Mouse (Mus musculus) gastrocnemius, adult 2 months (tissue): Measurements from ENCODE around the gene Runx2. TPM values are rescaled to one million over a fixed set of nuclear protein-coding genes. Genes with fewer than 3 reads are reported as not detected.

ENCODE experiments used
- DNase-seq: peaks from one replicate; pipeline ENCODE4 v3.0.0; 2022
- H3K27ac ChIP-seq: fragments of 200-600 bp; 2 replicates; pipeline ENCODE4 v1.8.1; 2022; ENCODE audit warnings: mild to moderate bottlenecking
- H3K4me3 ChIP-seq: fragments of 200-600 bp; 2 replicates; pipeline ENCODE4 v1.8.1; 2022; ENCODE audit warnings: mild to moderate bottlenecking, moderate library complexity
- CTCF ChIP-seq: fragments of 200-600 bp; IDR thresholded peaks from 2 replicates; pipeline ENCODE4 v1.8.1; 2022; ENCODE audit warnings: antibody characterized with exemption, mild to moderate bottlenecking, moderate library complexity
- intact Hi-C: fragments of 180-260 bp; cut with DNase I; formaldehyde crosslinking; loops from one replicate; pipeline ENCODE4 v1.15.1; 2025
- total RNA-seq, 2 experiments: library from RNA; stranded (reverse); gene quantifications; 2 replicates each; pipeline ENCODE4 v1.2.3; 2021

Runx2 gene
- total RNA-seq, 2 experiments from 2014 or later, result 0.31 to 0.59 TPM

DNA sequence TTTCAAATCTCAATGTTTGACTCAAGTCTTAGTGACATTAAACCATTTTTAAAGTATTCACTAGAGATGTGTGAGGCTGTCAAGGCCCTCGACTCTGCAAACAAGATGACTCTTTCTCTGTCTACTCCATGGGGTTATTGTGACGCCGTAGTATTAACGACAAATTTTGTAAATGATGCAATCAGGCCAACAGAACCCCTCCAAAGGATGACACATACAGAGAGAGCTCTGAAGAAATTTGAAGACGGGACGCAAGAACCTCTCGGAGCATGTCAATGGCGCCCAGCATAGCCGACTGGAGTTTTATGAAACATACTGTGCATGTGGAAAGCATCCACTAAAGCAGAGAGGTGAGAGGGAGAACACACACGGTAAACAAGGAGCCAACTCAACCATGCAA is 117.5 kb downstream of the Runx2 start:
- intact Hi-C loops, result no loop called here

DNA sequence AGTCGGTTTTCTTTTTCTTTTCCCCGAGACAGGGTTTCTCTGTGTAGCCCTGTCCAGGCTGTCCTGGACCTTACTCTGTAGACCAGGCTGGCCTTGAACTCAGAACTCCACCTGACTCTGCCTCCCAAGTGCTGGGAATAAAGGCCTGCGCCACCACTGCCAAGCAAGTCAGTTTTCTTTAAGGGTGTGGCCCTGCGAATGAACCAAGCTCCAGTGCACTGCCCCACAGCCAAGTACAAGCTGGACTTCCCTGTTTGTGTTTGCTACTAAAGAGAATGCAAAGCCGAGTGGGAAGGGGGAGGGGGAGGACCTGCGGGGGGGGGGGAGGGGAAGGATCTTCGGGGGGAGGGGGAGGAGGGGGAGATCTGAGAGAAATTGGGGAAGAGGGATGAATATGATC is 121.0 kb downstream of the Runx2 start:
- no peak for DNase-seq
- intact Hi-C loops, result no loop called here
- no peak overlapping the region for H3K27ac ChIP-seq
- no peak for TF ChIP-seq CTCF
- no peak overlapping the region for H3K4me3 ChIP-seq

More for the DNA sequence above, 117.5 kb downstream of the Runx2 start:
- DNase-seq, result no peak
- Histone ChIP-seq H3K4me3 (no peak overlapping the region), H3K27ac (no peak overlapping the region)
- no peak for TF ChIP-seq CTCF

DNA sequence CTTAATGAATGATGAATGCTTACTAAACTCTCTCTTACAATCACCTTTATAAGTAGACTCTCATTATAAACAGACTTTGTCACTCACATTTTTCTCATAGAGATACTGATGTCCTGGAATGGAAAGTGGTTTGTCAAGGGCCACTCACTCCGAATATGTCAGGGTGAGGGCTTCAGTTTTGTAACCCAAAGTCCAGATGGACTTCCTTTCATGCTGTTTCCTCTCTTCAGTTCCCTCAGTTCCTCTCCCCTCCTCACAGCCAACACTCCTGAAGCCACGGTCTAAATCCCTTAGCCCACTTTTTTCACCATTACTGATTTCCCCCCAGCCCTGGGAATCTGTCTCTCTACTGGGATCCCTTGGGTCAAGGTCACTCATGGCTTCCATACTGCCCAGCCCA is 123.1 kb downstream of the Runx2 start:
- no peak for DNase-seq
- no peak overlapping the region for H3K27ac ChIP-seq
- TF ChIP-seq CTCF, result no peak
- intact Hi-C loops, result no loop called here
- no peak overlapping the region for H3K4me3 ChIP-seq

DNA sequence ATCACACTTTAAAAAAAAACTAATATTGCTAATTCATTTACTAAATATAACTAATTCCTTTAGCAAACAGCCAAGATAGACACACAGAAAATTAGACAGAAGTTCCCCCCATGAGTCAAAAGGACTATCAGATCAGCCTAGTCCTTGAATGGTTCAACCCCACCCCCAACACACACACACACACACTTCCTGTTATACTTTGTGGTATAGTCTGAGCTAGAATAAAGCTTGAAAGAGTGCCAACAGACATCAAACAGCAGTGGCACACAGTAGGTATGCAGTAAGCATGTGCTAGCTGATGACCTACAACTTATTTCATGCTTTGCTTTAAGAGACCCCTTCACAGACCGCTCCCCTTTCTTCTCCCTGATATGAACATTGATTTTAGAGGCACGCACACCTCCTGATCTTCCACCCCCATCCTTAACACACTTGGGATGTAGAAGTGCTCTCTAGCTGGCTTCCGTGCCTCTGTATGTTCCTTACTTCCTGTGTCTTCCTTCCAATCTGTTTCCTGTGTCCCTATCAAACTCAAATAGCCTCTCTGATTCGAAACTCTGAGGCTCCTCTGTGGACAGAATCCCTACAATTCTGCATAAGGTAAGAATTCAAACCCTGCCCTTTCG is 124.1 kb downstream of the Runx2 start:
- intact Hi-C loops, result no loop called here
- DNase-seq, result no peak
- Histone ChIP-seq H3K27ac (no peak overlapping the region), H3K4me3 (no peak overlapping the region)
- TF ChIP-seq CTCF, result no peak

DNA sequence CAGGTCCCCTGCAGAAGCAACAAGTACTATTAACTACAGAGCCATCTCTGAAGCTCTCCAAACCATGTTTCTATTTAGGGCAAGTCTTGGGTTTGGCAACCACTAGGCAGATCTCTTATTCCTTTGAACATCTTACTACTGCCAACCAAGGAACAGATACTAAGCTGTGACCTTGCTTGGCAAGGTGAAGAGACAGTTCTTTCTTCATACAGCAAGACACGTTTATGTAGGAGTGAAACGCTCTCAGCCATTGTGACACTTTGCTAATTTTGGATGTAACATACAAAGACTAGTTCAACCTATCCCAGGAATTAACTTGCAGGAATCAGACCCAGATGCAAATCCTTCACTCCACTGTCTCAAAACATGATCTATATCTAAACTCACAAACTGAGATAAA is 126.3 kb downstream of the Runx2 start:
- intact Hi-C loops, result no loop called here
- no peak for TF ChIP-seq CTCF
- DNase-seq, result no peak
- Histone ChIP-seq H3K4me3 (no peak overlapping the region), H3K27ac (no peak overlapping the region)

DNA sequence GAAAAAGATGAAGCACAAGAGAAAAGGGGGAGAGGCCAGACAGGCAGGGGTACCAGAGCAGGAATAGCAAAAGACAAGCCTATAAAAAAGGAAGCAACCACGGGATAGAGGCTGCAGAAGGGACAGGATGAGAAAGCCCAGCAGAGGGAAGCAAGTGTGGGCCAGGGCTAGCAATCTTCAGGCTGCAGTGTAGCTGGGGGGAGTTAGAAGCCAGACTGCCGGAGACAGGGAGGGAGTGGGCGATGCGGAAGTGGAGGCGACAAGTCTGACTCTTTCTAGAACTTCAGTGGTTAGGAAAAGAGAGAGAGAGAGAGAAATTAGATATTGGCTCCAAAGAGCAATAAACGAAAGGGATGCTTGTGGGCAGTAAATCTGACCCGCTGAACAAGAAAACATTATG is 129.1 kb downstream of the Runx2 start:
- intact Hi-C loops, result no loop called here
- no peak overlapping the region for H3K4me3 ChIP-seq
- no peak for TF ChIP-seq CTCF
- H3K27ac ChIP-seq, result no peak overlapping the region
- no peak for DNase-seq

DNA sequence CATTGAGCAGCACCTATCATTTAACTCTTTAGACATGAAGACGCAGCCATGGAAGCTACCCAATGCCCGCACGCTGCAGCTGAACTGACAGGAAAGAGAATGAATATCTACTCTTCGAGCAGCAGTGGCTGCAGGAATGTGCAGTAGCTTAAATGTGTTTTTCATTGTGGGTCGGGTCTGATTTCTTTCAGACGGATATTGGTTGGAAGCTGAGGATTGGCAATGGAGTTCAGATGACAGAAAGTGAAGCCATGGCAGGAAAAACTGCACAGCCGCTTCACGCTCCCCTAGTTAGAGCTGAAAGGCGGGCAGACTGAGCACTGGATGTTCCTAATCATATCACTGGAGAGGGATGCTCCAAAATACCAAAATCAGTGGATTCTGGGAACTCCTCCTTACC is 131.6 kb downstream of the Runx2 start:
- Histone ChIP-seq H3K27ac (no peak overlapping the region), H3K4me3 (no peak overlapping the region)
- TF ChIP-seq CTCF, result no peak
- DNase-seq, result no peak
- intact Hi-C loops, result no loop called here

DNA sequence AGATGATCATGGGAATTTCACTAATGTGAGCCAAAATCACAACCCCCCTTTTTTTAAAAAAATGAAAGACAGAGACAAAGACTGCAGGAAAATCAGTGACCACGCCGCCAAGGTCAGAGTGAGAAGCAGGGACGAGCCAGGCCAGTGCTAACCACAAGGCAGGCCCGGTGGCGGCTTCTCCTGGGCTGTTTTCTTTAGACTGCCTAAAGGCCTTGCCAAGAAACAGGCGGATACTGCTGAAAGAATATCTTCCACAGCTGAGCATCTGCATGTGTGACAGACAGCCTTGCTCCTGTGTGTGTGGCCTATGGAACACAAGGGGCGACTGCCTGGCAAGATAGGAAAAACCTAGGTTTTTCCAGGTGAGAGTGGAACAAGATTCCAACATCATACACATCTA is 136.8 kb downstream of the Runx2 start:
- DNase-seq, result peak; percentile 71
- H3K27ac ChIP-seq, result peak overlapping the region; percentile 74
- intact Hi-C loops, result no loop called here
- H3K4me3 ChIP-seq, result peak overlapping the region; percentile 54
- no peak for TF ChIP-seq CTCF

DNA sequence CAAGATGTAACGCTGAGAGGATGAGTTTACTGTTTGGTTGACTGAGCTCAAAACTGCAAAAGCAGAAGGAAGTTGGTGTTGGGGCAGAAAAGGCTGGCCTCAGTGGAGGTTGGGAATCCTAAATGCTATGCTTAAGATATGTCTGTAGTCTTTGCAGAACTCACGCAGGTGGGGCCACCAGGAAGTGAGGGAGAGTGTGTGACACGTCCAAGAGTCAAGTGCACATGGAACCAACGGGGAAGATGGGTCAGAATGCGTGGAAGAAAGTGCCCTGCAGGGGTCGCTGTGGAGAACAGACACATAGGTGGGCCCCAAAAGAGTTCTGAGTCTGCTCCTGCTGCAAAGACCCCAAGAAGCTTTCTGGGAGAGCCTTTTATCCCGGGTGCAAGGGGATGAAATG is 141.8 kb downstream of the Runx2 start:
- intact Hi-C loops, result no loop called here
- no peak for DNase-seq
- Histone ChIP-seq H3K4me3 (no peak overlapping the region), H3K27ac (no peak overlapping the region)
- peak; percentile 23; the same call in 1 of the 2 replicates for TF ChIP-seq CTCF

DNA sequence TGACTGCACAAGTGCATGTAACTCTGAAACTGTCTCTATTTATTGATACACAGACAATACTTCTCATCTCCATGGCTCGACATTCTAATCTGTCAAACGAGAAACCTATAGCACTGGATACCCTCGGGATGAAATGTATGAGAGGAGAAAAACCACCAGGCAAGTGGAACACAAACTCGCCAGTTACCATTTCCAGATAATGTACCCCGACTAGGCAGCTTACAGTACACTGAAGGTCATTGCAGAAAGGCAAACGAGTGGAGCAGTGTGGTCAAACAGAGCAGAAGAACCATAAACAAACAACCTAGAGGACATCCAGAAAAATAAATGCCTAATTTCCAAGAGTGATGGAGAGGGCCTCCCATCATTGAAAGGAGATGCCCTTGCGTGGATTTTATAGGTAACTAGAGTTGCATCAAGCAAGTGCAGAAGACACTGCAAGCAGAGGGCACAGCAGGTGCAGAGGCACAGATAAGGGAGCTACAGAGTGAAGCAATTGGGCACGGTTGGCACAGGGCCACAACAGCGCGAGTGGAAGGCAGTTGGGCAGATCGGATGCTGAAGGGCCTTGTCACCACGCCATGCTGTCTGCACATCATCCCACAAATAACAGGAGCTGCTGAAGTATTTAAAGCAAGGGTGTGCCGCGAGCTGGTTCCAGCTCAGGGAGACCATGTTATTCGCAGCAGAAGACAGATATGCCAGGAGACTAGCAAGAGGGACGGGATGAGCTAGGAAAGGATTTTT is 142.5 kb downstream of the Runx2 start:
- DNase-seq, result peak; percentile 84
- TF ChIP-seq CTCF, result no peak
- Histone ChIP-seq H3K4me3 (no peak overlapping the region), H3K27ac (no peak overlapping the region)
- intact Hi-C loops, result no loop called here

DNA sequence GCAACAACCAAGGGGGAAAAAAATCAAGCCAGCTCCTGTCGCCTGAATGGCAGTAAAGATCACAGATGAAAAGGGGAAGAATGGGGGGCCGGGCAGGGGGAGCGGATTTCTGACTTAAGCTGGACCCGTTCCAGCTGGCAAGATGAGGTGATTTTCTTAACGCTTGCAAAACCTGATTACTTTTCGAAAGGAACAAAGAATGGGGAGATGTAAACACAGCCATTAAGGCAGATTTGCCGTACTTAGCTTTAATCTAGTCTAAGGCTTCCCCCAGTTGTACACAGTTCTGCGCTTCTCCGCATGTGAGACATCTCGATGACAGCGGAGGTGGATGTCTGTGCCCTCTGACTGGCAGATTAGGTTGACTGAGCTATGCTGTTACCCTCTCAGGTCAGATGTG is 144.6 kb downstream of the Runx2 start:
- Histone ChIP-seq H3K4me3 (no peak overlapping the region), H3K27ac (no peak overlapping the region)
- intact Hi-C loops, result no loop called here
- no peak for TF ChIP-seq CTCF
- DNase-seq, result no peak

DNA sequence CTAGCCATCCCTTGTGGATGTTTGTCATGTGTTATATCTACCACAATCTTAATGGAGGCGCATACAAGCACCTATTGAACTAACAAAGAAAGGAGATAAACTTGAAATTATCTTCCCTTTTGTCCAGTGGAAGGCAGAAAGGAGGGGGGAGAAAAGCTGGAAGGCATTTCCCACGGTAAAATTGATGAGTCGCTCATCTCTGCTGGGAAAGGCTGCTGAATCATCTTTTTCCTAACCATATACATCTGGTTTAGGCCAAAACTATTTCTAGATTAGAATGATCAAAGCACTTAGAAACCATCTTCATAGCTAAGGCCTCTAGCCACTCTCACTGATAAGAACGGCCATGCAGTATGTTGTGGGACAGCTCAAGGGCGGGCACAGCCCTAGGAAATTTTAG is 147.3 kb downstream of the Runx2 start:
- Histone ChIP-seq H3K4me3 (no peak overlapping the region), H3K27ac (no peak overlapping the region)
- intact Hi-C loops, result no loop called here
- DNase-seq, result no peak
- TF ChIP-seq CTCF, result no peak

DNA sequence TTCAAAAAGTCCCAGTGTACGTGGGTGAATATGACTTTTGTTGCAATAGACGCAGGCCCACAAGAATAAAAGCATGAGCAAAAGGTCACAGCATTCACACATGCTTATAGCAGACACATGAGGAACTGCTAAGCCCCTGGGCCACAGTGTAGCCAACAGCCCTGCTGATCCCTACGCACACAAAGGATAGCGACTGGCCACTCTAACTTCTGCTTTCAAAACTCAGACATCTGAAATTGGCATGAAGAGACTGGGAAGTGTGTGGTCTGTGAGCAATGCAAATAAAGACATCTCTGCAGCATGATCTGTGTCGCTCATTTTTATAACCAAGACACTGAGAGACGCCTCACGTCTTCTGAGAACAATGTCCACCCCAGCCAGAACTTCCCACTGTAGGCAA is 150.7 kb downstream of the Runx2 start:
- intact Hi-C loops, result no loop called here
- no peak for DNase-seq
- H3K4me3 ChIP-seq, result no peak overlapping the region
- TF ChIP-seq CTCF, result no peak
- H3K27ac ChIP-seq, result no peak overlapping the region; the same call in 1 of the 2 replicates

DNA sequence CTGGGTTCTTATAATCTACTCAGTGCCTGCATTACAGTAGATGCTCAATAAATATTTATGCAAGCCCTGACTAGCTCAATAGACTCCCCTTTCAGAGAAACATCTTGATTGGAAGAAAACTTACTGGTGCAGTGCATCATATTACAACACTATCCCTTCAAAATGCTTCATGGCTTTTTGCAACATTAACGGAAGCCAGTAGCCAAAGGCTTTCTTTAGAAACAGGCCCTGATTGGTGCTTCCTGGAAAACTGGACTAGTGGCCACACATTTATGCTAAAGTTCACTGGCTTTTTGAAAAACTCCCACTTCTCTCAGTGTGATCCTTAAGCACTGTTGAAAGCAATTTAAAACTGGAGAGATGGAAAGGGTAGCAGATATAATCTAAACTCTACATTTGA is 151.4 kb downstream of the Runx2 start:
- Histone ChIP-seq H3K27ac (peak overlapping the region; percentile 5; the same call in 1 of the 2 replicates), H3K4me3 (no peak overlapping the region)
- no peak for TF ChIP-seq CTCF
- DNase-seq, result no peak
- intact Hi-C loops, result no loop called here
